Mouse (Mus musculus): ENCODE data around the gene Sema4c. TPM values are rescaled to one million over a fixed set of nuclear protein-coding genes. Genes with fewer than 3 reads are reported as not detected.

Sema4c gene
- polyA plus RNA-seq, 1 experiment from 2014 or later: 6.9 TPM

Small RNA genes lying within 50 kb of the gene (microRNA-seq; reads per million reads assigned to microRNA genes)
- gene Gm47280: not detected

Other genes with a start within 250 kb of the Sema4c start
- gene Kansl3, start 189.2 kb downstream of the Sema4c start, polyA plus RNA-seq (2014; fragmentation: Nextera tagmentation; extraction: Ambion mirVana): 18.3 and 26.7 TPM in 2 replicates
- 0.98 and 1.0 TPM in 2 replicates for gene Fer1l5, start 186.1 kb downstream of the Sema4c start, polyA plus RNA-seq (2014; fragmentation: Nextera tagmentation; extraction: Ambion mirVana)
- 32.6 and 39.3 TPM in 2 replicates for gene Lman2l, start 113.1 kb downstream of the Sema4c start, polyA plus RNA-seq (2014; fragmentation: Nextera tagmentation; extraction: Ambion mirVana)
- 7.8 and 9.0 TPM in 2 replicates for gene Cnnm4, start 86.7 kb downstream of the Sema4c start, polyA plus RNA-seq (2014; fragmentation: Nextera tagmentation; extraction: Ambion mirVana)
- gene Cnnm3, start 46.5 kb downstream of the Sema4c start, polyA plus RNA-seq (2014; fragmentation: Nextera tagmentation; extraction: Ambion mirVana): 5.2 and 5.9 TPM in 2 replicates
- gene Ankrd23, start 21.5 kb downstream of the Sema4c start, polyA plus RNA-seq (2014; fragmentation: Nextera tagmentation; extraction: Ambion mirVana): 3.8 and 5.2 TPM in 2 replicates
- gene Gm42417, start 18.9 kb downstream of the Sema4c start, polyA plus RNA-seq (2014; fragmentation: Nextera tagmentation; extraction: Ambion mirVana): 0.22 TPM in 1 of 2 replicates, not detected in the other
- gene Ankrd39, start 10.9 kb downstream of the Sema4c start, polyA plus RNA-seq (2014; fragmentation: Nextera tagmentation; extraction: Ambion mirVana): 15.4 and 15.7 TPM in 2 replicates
- 0.26 TPM in 1 of 2 replicates, not detected in the other for gene Fam178b, start 124.8 kb upstream of the Sema4c start, polyA plus RNA-seq (2014; fragmentation: Nextera tagmentation; extraction: Ambion mirVana)
- gene Cox5b, start 133.1 kb upstream of the Sema4c start, polyA plus RNA-seq (2014; fragmentation: Nextera tagmentation; extraction: Ambion mirVana): 606 and 697 TPM in 2 replicates
- 0.40 TPM in 1 of 2 replicates, not detected in the other for gene 4933424G06Rik, start 151.8 kb upstream of the Sema4c start, polyA plus RNA-seq (2014; fragmentation: Nextera tagmentation; extraction: Ambion mirVana)
- 73.7 and 86.8 TPM in 2 replicates for gene Actr1b, start 156.1 kb upstream of the Sema4c start, polyA plus RNA-seq (2014; fragmentation: Nextera tagmentation; extraction: Ambion mirVana)
- 0.99 and 1.5 TPM in 2 replicates for gene Zap70, start 203.4 kb upstream of the Sema4c start, polyA plus RNA-seq (2014; fragmentation: Nextera tagmentation; extraction: Ambion mirVana)

Data from forebrain, embryonic 14.5 days (tissue).